27 mouse cellular contexts compared by ENCODE assay signal in the genomic region with DNA sequence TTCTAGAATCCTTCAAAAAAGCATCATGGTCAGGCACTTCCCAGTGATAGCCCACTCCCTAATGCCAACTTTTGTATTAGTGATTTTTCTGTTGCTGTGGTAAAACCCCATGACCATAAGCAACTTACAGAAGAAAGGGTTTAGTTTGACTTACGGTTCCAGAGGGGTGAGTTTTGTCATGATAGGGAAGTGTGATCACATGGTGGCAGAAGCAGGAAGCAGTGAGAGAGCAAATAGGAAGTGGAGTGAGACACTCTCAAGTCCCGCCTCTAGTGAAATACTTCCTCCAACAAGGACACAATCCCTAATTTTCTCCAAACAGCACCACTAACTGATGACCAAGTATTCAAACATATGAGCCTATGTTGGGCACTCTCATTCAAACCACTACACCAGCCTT. TPM values are rescaled to one million over a fixed set of nuclear protein-coding genes. Genes with fewer than 3 reads are reported as not detected.
"Had no signal": no experiment of that assay in that cellular context is flagged by ENCODE, and none has a peak within 500 bp of the region (broad histone marks: within the 10 kb centered on the region; RNA-seq: fewer than 3 reads in every experiment).

No protein-coding gene starts in this region.

- ATAC-seq: hindbrain, embryonic 16.5 days; inflammation-experienced regulatory T-cells, adult 6 months; intestine, embryonic 15.5 days; intestine, postnatal 0 days had no signal

- H3K4me2 ChIP-seq: heart, embryonic 11.5 days; heart, embryonic 13.5 days; heart, embryonic 15.5 days; hindbrain, embryonic 12.5 days; hindbrain, embryonic 14.5 days; intestine, embryonic 15.5 days; limb, embryonic 13.5 days; limb, embryonic 15.5 days had no signal

- H3K9ac ChIP-seq: heart, embryonic 13.5 days; heart, embryonic 15.5 days; hindbrain, embryonic 12.5 days; hindbrain, embryonic 14.5 days; intestine, embryonic 15.5 days; limb, embryonic 13.5 days; limb, embryonic 15.5 days had no signal

- H3K27me3 ChIP-seq: heart, embryonic 13.5 days; heart, embryonic 15.5 days; hindbrain, embryonic 12.5 days; intestine, embryonic 15.5 days; limb, embryonic 13.5 days; limb, embryonic 15.5 days had no signal

- DNase-seq: gastrocnemius, adult 2 months; gastrocnemius, postnatal 10 days; gastrocnemius, postnatal 25 days; heart, adult 11 months; heart, adult 2 months; heart, postnatal 4 days; kidney, adult 18-20 months; kidney, adult 8-10 months; kidney, postnatal 10 days; kidney, postnatal 25 days; kidney, postnatal 4 days had no signal

- H3K9me3 ChIP-seq: heart, embryonic 13.5 days; heart, embryonic 15.5 days; hindbrain, embryonic 12.5 days; intestine, embryonic 15.5 days; limb, embryonic 15.5 days had no signal

- H3K4me1 ChIP-seq: hindbrain, embryonic 10.5 days had no signal

- H3K4me3 ChIP-seq: gastrocnemius, adult 2 months; heart, adult 2 months; heart, embryonic 13.5 days; heart, embryonic 15.5 days; hindbrain, embryonic 10.5 days; hindbrain, embryonic 12.5 days; intestine, embryonic 15.5 days; layer of hippocampus, adult 2 months; left cerebral cortex, adult 2 months; limb, embryonic 13.5 days; limb, embryonic 15.5 days had no signal

- H3K27ac ChIP-seq: gastrocnemius, adult 2 months; heart, adult 2 months; heart, embryonic 13.5 days; heart, embryonic 15.5 days; hindbrain, embryonic 10.5 days; hindbrain, embryonic 12.5 days; hindbrain, embryonic 14.5 days; intestine, embryonic 15.5 days; layer of hippocampus, adult 2 months; left cerebral cortex, adult 2 months; limb, embryonic 13.5 days; limb, embryonic 15.5 days had no signal

- H3K36me3 ChIP-seq: intestine, embryonic 15.5 days; limb, embryonic 15.5 days had no signal

RNA-seq across cellular contexts. Expression of a gene that starts 57.5 kb away (rescaled TPM):
- total RNA-seq: gastrocnemius, adult 2 months; gastrocnemius, postnatal 10 days; gastrocnemius, postnatal 25 days; layer of hippocampus, adult 2 months; layer of hippocampus, postnatal 25 days; left cerebral cortex, postnatal 36 days had no signal
- polyA plus RNA-seq: hindbrain, embryonic 14.5 days; inflammation-experienced regulatory T-cells, adult 6 months had no signal
